Mouse (Mus musculus) erythroblast, embryonic 14.5 days (primary cell): ENCODE measurements around the gene Snd1.

Experiments used
- GATA1 ChIP-seq: IDR thresholded peaks from 2 replicates; pipeline ENCODE4 v1.6.1; 2012; ENCODE audit warnings: low read length, inconsistent platforms, mixed read lengths
- TAL1 ChIP-seq: IDR thresholded peaks from 3 replicates; pipeline ENCODE4 v1.6.1; 2012; ENCODE audit warnings: low read length, inconsistent platforms, mixed read lengths

DNA sequence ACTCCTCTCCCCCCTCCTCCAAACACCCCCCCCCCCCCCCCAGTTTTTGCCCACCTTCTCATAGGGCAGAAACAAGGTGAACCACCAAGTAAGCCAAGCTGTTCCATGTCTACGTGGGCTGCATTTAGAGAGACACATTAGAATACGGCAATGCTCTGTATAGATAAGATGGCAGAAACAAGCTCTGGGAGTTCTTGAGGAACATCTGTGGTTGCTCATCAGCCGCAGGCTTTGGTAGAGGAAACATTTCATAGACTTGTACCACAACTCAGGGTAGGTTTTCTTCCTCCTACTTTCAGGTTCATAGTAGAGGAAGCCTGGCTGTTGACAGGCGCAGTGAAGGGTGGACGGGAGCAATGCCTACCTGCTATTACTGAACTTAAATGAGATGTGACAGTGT, 124.2 kb downstream of the Snd1 start:
- no peak for TF ChIP-seq GATA1
- TF ChIP-seq TAL1: no peak
